Mouse (Mus musculus): Measurements from ENCODE around the gene Sfxn2. TPM values are rescaled to one million over a fixed set of nuclear protein-coding genes. Genes with fewer than 3 reads are reported as not detected.
A peak's percentile ranks its signal among the peaks of the same experiment; 100 is the strongest.

Sfxn2 gene
- 1.7 and 1.8 TPM in 2 replicates for polyA plus RNA-seq (2012; rRNA removed)

GRCm38 (mm10) chr19:46572951-46573937 lies at the start of gene Sfxn2, which contains the start of gene Arl3:
Sfxn2 (plus strand) TSS chr19:46573365.
Arl3 (minus strand) TSS chr19:46573198.
- DNase-seq (ENCODE audit: low read depth, low spot score): peak; percentile 86
- WGBS: 1% methylated on average over 64 of the region's 67 CpGs

GRCm38 (mm10) chr19:46523480-46524151 lies 49.5 kb upstream of the Sfxn2 start:
- 52% methylated on average over 20 of the region's 20 CpGs for WGBS
- no peak for DNase-seq (ENCODE audit: low read depth, low spot score)

- WGBS: 44% methylated on average over 6 of the region's 6 CpGs
- DNase-seq (ENCODE audit: low read depth, low spot score): no peak
Observed at GRCm38 (mm10) chr19:46524152-46524544, 49.0 kb upstream of the Sfxn2 start.

GRCm38 (mm10) chr19:46524601-46525321 lies 48.4 kb upstream of the Sfxn2 start:
- no peak for DNase-seq (ENCODE audit: low read depth, low spot score)
- 9% methylated on average over 14 of the region's 14 CpGs for WGBS

- 85% methylated on average over 10 of the region's 10 CpGs for WGBS
- no peak for DNase-seq (ENCODE audit: low read depth, low spot score)
Observed at GRCm38 (mm10) chr19:46525691-46526631, 47.2 kb upstream of the Sfxn2 start.

- WGBS: 70% methylated on average over 17 of the region's 17 CpGs
- no peak for DNase-seq (ENCODE audit: low read depth, low spot score)
Observed at GRCm38 (mm10) chr19:46527632-46528528, 45.3 kb upstream of the Sfxn2 start.

- 12% methylated on average over 20 of the region's 20 CpGs for WGBS
- DNase-seq (ENCODE audit: low read depth, low spot score): no peak
Observed at GRCm38 (mm10) chr19:46528529-46529213, 44.5 kb upstream of the Sfxn2 start.

GRCm38 (mm10) chr19:46529601-46530448 lies 43.3 kb upstream of the Sfxn2 start:
- WGBS: 62% methylated on average over 13 of the region's 13 CpGs
- no peak for DNase-seq (ENCODE audit: low read depth, low spot score)

GRCm38 (mm10) chr19:46530449-46530990 lies 42.6 kb upstream of the Sfxn2 start:
- DNase-seq (ENCODE audit: low read depth, low spot score): no peak
- 73% methylated on average over 8 of the region's 8 CpGs for WGBS

GRCm38 (mm10) chr19:46531071-46532030 lies 41.8 kb upstream of the Sfxn2 start:
- DNase-seq (ENCODE audit: low read depth, low spot score): no peak
- WGBS: 42% methylated on average over 16 of the region's 16 CpGs

GRCm38 (mm10) chr19:46532031-46532688 lies 41.0 kb upstream of the Sfxn2 start:
- 23% methylated on average over 10 of the region's 10 CpGs for WGBS
- DNase-seq (ENCODE audit: low read depth, low spot score): no peak

- 41% methylated on average over 4 of the region's 4 CpGs for WGBS
Observed at GRCm38 (mm10) chr19:46533066-46533465, 40.1 kb upstream of the Sfxn2 start.

GRCm38 (mm10) chr19:46533525-46533924 lies 39.6 kb upstream of the Sfxn2 start:
- DNase-seq (ENCODE audit: low read depth, low spot score): no peak
- 52% methylated on average over 5 of the region's 5 CpGs for WGBS

More at GRCm38 (mm10) chr19:46533066-46533465, 40.1 kb upstream of the Sfxn2 start:
- no peak for DNase-seq (ENCODE audit: low read depth, low spot score)

- WGBS: 51% methylated on average over 6 of the region's 6 CpGs
- DNase-seq (ENCODE audit: low read depth, low spot score): no peak
Observed at GRCm38 (mm10) chr19:46534542-46535098, 38.5 kb upstream of the Sfxn2 start.
